Mouse (Mus musculus) myocyte (in vitro differentiated cells): ENCODE measurements at regions not wholly inside any gene's neighbourhood (a gene's known extent, or its start where the extent isn't known, plus 50 kb on each side); places are given as distances from the start of the nearest gene placed in this dataset.

Experiments used
- H3K27me3 ChIP-seq: one replicate; pipeline ENCODE4 v1.6.1; 2011; ENCODE audit not compliant: control insufficient read depth, insufficient read depth, insufficient read length
- H3K36me3 ChIP-seq: one replicate; pipeline ENCODE4 v1.6.1; 2011; ENCODE audit not compliant: control insufficient read depth, insufficient read depth
- H3K4me2 ChIP-seq: one replicate; pipeline ENCODE4 v1.6.1; 2011; ENCODE audit warnings: low read depth, control low read depth
- H3K4me3 ChIP-seq: one replicate; pipeline ENCODE4 v1.5.1; 2011; ENCODE audit warnings: mild to moderate bottlenecking, control low read depth, moderate library complexity
- H3K79me2 ChIP-seq: one replicate; pipeline ENCODE4 v1.6.1; 2011; ENCODE audit not compliant: control insufficient read depth, insufficient read depth
- H3ac ChIP-seq: one replicate; pipeline ENCODE4 v1.6.1; 2011; ENCODE audit not compliant: control insufficient read depth, insufficient read length
- CEBPB ChIP-seq: IDR thresholded peaks from 2 replicates; pipeline ENCODE4 v1.6.1; 2011; ENCODE audit warnings: mild to moderate bottlenecking, moderate library complexity; ENCODE audit not compliant: poor library complexity, insufficient read depth, severe bottlenecking
- E2F4 ChIP-seq: IDR thresholded peaks from one replicate; pipeline ENCODE4 v1.6.1; 2011; ENCODE audit warnings: mild to moderate bottlenecking, control low read depth, moderate library complexity; ENCODE audit not compliant: insufficient read depth
- MAX ChIP-seq: IDR thresholded peaks from one replicate; pipeline ENCODE4 v1.6.1; 2011; ENCODE audit warnings: low read depth, mild to moderate bottlenecking, control low read depth
- MYOD1 ChIP-seq, 3 experiments: IDR thresholded peaks; one replicate each; pipeline ENCODE4 v1.6.1; 2011; ENCODE audit warnings: control low read depth in 2 of 3, low read depth in 2 of 3, mild to moderate bottlenecking in 2 of 3, moderate library complexity in 1 of 3; ENCODE audit not compliant: insufficient read length in 2 of 3, control insufficient read depth in 1 of 3
- MYOG ChIP-seq, 3 experiments: IDR thresholded peaks; one replicate each; pipeline ENCODE4 v1.6.1; 2011; ENCODE audit warnings: control low read depth in 2 of 3, low read depth in 2 of 3, mild to moderate bottlenecking in 2 of 3; ENCODE audit not compliant: insufficient read length in 2 of 3, control insufficient read depth in 1 of 3, insufficient read depth in 1 of 3
- POLR2A ChIP-seq: IDR thresholded peaks from one replicate; pipeline ENCODE4 v1.6.1; 2011; ENCODE audit warnings: low read depth, mild to moderate bottlenecking, control low read depth, moderate library complexity; ENCODE audit not compliant: insufficient read length
- POLR2AphosphoS2 ChIP-seq: IDR thresholded peaks from one replicate; pipeline ENCODE4 v1.6.1; 2011; ENCODE audit warnings: low read depth, control low read depth; ENCODE audit not compliant: insufficient read length
- REST ChIP-seq: IDR thresholded peaks from one replicate; pipeline ENCODE4 v1.6.1; 2011; ENCODE audit warnings: mild to moderate bottlenecking, control low read depth, moderate library complexity; ENCODE audit not compliant: insufficient read depth, insufficient read length
- SRF ChIP-seq: IDR thresholded peaks from one replicate; pipeline ENCODE4 v1.6.1; 2011; ENCODE audit warnings: low read depth; ENCODE audit not compliant: control insufficient read depth, insufficient read length
- TCF12 ChIP-seq: IDR thresholded peaks from one replicate; pipeline ENCODE4 v1.6.1; 2011; ENCODE audit warnings: mild to moderate bottlenecking, control low read depth; ENCODE audit not compliant: poor library complexity, insufficient read depth, severe bottlenecking
- TCF3 ChIP-seq: IDR thresholded peaks from one replicate; pipeline ENCODE4 v1.6.1; 2011; ENCODE audit warnings: low read depth, control low read depth; ENCODE audit not compliant: insufficient read length
- USF1 ChIP-seq: IDR thresholded peaks from one replicate; pipeline ENCODE4 v1.6.1; 2011; ENCODE audit warnings: low read depth, mild to moderate bottlenecking, control low read depth, moderate library complexity

- Histone ChIP-seq H3K4me3 (peak overlapping the region; percentile 7), H3K36me3 (no peaks in the 10 kb centered on the region), H3K4me2 (peak overlapping the region; percentile 93), H3ac (no peak overlapping the region), H3K27me3 (no peaks in the 10 kb centered on the region), H3K79me2 (no peaks in the 10 kb centered on the region)
- no peak for TF ChIP-seq POLR2AphosphoS2
- no peak for TF ChIP-seq E2F4
- no peak for TF ChIP-seq REST
Observed at GRCm38 (mm10) chr3:50905274-50905992, 318.8 kb upstream of the Noct start.

- H3K4me3 ChIP-seq = peak overlapping the region; percentile 7
- no peak overlapping the region for H3ac ChIP-seq
- no peak for TF ChIP-seq TCF12
- no peak for TF ChIP-seq POLR2AphosphoS2
- no peak for TF ChIP-seq REST
- no peak for TF ChIP-seq POLR2A
- TF ChIP-seq TCF3 = no peak
- TF ChIP-seq SRF = no peak
- TF ChIP-seq CEBPB = no peak
- no peak for TF ChIP-seq USF1
- TF ChIP-seq MYOG (IDR thresholded peaks at IDR 0.05; ENCODE audit: control insufficient read depth in 1 of 3, insufficient read depth in 1 of 3, insufficient read length in 2 of 3, low read depth in 2 of 3) = no peak
- no peaks in the 10 kb centered on the region for H3K79me2 ChIP-seq
- H3K4me2 ChIP-seq = peak overlapping the region; percentile 93
- no peaks in the 10 kb centered on the region for H3K36me3 ChIP-seq
- H3K27me3 ChIP-seq = no peaks in the 10 kb centered on the region
Observed at GRCm38 (mm10) chr3:50905993-50906831, 318.0 kb upstream of the Noct start.

GRCm38 (mm10) chr3:50912980-50913518 lies 311.2 kb upstream of the Noct start:
- no peaks in the 10 kb centered on the region for H3K36me3 ChIP-seq
- no peaks in the 10 kb centered on the region for H3K79me2 ChIP-seq
- no peak overlapping the region for H3K4me3 ChIP-seq
- TF ChIP-seq TCF3 (no peak), MAX (no peak), MYOG (IDR thresholded peaks at IDR 0.05; ENCODE audit: control insufficient read depth in 1 of 3, insufficient read depth in 1 of 3, insufficient read length in 2 of 3, low read depth in 2 of 3) (no peak), USF1 (no peak), POLR2A (no peak)
- H3K27me3 ChIP-seq = peaks cover 6% of the 10 kb centered on the region
- no peak overlapping the region for H3K4me2 ChIP-seq
- H3ac ChIP-seq = no peak overlapping the region

DNA sequence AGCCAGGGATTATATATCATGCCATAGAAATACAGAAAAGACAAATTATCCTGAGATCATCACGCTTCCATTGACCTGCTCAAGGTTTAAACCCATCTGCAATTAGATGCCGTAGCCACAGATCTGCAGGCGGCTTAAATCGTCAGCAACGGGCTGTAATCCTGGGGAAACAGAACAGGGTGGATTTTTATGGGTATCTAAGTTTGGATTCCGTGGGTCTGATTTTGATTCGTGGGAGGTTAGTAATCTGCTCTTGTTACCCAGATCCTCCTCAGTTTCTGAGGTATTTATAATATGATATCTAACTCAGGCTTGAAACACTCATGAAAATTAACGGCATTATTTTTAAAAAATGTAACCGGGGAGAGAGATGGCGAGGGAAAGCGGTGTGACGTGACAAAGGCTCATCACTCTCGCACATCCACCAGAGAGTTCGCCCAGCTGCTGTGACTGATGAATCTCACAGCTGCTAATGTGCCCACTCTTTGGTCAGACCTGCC lies 309.3 kb upstream of the Noct start:
- Histone ChIP-seq H3K36me3 (no peaks in the 10 kb centered on the region), H3K4me3 (no peak overlapping the region), H3ac (no peak overlapping the region), H3K27me3 (peaks cover 6% of the 10 kb centered on the region), H3K79me2 (no peaks in the 10 kb centered on the region), H3K4me2 (no peak overlapping the region)
- TF ChIP-seq REST (no peak), MYOD1 (IDR thresholded peaks at IDR 0.05; ENCODE audit: control insufficient read depth in 1 of 3, insufficient read length in 2 of 3, low read depth in 2 of 3) (no peak), MAX (no peak), TCF12 (no peak), POLR2AphosphoS2 (no peak), MYOG (IDR thresholded peaks at IDR 0.05; ENCODE audit: control insufficient read depth in 1 of 3, insufficient read depth in 1 of 3, insufficient read length in 2 of 3, low read depth in 2 of 3) (no peak), USF1 (no peak)

DNA sequence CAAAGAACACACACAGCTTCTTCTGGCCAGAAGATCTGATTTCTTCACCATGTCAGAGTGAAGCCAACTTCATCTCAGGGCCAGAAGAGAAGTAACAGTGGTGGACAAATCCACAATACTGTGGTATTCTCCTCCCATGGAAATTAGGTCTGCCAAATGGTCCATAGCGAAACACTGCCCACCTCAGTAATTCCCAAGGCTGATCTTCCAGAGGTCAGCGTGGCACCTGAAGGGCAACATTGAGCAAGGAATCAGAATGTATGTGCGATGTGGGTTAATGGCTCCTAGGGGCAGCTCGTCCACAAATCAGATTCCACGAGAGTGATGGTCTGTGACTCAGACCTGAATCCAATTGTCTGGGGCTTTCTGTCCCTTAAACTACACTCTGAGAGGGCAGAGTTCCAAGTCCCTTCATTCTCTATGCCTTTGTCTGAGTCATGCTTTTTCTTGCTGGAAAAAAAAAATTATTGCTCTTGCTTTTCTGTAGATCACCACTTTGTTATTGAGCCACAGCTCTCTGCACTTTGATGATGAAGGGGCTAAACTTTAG lies 307.9 kb upstream of the Noct start:
- no peak for TF ChIP-seq REST
- no peak for TF ChIP-seq POLR2AphosphoS2
- TF ChIP-seq TCF3 = no peak
- TF ChIP-seq MYOD1 (IDR thresholded peaks at IDR 0.05; ENCODE audit: control insufficient read depth in 1 of 3, insufficient read length in 2 of 3, low read depth in 2 of 3) = no peak
- TF ChIP-seq TCF12 = no peak
- TF ChIP-seq USF1 = no peak
- no peak for TF ChIP-seq CEBPB
- TF ChIP-seq MYOG (IDR thresholded peaks at IDR 0.05; ENCODE audit: control insufficient read depth in 1 of 3, insufficient read depth in 1 of 3, insufficient read length in 2 of 3, low read depth in 2 of 3) = no peak
- no peak for TF ChIP-seq POLR2A
- no peak for TF ChIP-seq MAX
- TF ChIP-seq E2F4 = no peak
- no peak overlapping the region for H3K4me3 ChIP-seq
- peaks cover 6% of the 10 kb centered on the region for H3K27me3 ChIP-seq
- H3K36me3 ChIP-seq = no peaks in the 10 kb centered on the region
- no peaks in the 10 kb centered on the region for H3K79me2 ChIP-seq
- no peak overlapping the region for H3ac ChIP-seq
- no peak overlapping the region for H3K4me2 ChIP-seq
